Mouse (Mus musculus): ENCODE data around the gene Heatr1. TPM values are rescaled to one million over a fixed set of nuclear protein-coding genes. Genes with fewer than 3 reads are reported as not detected.
A peak's percentile ranks its signal among the peaks of the same experiment; 100 is the strongest.
"Not testable (repeated sequence)": the region's sequence is repeated elsewhere in the genome, so short reads cannot be mapped to it uniquely, and the experiment has no call there.

Gene Heatr1
- polyA plus RNA-seq, 3 experiments from 2014 or later: 22.9 to 36.1 (median 34.1) TPM

DNA sequence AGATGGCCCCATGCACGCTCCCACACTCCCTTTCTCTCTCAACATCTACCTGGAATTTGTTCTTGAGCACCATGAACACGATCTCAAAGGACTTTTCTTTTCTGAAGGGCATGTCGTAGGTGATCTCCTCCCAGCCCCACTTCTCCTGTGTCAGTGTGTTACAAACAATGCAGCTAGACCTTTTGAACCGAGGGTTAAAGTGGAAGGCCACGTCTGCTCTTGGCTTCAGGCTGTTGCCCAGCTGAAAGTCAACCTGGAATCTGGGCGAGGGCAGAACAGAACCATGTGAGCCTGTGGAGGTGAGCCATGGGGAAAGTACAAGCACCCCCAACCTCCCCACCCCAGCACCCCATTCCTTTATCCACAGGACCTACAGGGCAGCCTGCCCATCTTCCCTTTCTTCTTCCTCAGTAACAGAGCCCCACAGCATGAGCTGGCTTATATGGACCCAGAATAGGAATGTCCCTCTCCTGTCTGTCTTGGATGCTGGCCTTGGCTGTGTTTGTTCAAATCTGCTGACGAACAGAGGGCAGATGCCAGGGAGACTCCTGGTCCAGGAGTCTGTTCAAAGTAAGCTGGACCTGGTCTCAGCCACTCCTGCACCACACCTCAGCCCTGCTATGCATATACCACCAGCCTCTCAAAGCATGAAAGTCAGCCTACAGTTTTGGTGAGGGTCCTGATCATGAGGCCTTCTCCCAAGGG is 60.0 kb downstream of the Heatr1 start:
- ATAC-seq: no peak

DNA sequence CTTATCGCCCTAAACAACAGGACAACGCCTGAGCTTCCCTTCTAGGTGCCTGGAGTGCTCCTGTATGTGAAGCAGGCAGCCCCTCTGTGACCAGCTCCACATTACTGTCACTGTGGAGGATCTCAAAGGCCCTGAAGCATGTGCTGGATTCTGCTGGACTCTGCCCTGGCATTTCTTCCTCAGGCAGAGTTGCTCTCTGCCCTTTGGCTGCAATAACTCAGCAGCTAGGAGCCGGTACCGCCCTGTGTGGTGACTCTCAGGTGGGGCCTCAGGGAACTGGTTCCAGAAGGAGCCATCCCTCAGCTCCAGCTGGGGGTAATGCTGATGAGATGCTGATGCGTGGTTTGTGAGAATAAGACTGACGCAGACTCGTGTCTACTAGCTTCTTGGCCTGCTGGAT is 61.9 kb downstream of the Heatr1 start:
- ATAC-seq: no peak

DNA sequence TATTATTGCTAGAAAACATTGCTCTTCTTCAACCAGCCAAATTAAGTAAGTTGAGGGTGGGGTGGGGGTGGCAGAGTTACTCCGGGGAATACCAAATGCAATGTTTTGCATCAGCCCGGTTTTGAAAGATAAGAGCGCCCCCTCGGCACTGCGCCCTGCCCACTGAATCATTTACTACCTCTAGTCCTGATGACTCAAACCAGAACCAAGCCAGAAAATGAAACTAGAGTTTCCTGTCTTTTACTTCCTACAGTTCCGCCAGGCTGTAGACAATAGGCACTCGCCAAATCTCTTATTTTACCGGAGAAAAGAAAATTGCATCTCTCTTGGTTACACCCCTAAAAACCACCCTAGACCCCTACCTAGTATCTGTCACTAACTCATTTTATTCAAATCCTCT is 65.6 kb downstream of the Heatr1 start:
- ATAC-seq: peak; percentile 81

DNA sequence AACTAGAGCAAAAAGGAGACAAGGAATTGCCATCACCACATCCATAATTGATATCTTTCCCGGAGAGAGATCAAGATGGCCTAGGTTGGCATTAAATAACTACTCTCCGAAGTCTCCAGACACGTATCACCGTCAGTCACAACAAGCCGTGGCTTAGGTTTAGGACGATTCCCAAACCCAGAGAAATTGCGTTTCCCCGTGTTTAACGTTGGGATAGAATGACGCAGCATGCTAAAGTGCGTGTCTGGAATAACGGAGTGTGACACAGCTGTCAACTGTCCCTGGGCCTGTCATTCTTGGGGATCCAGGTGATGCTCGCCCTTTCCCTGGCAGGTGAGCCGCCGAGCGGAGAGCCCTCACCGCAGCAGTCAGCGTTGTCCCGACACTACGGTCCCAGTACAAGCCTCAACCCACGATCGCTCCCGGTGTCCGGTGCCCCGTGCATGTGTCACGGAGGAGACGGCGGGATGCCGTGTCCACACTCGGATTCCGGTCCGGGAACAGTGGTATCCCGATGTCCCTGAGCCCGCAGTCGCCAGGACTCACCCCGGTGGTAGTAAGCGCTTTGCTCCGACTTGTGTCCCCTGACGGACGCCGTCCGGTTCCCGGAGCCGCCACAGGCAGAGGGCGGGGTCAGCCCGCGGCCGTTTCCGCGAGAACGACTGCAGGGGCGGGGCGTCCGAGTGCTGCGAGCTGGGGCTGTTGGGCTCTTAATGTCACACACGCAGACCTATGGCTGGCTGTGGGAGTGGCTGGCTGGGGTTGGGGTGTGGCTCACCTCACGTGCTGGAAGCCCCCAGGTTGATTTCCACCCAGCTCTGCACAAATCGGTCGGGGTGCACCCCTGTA is 66.3 kb downstream of the Heatr1 start:
- peak; percentile 84 for ATAC-seq

DNA sequence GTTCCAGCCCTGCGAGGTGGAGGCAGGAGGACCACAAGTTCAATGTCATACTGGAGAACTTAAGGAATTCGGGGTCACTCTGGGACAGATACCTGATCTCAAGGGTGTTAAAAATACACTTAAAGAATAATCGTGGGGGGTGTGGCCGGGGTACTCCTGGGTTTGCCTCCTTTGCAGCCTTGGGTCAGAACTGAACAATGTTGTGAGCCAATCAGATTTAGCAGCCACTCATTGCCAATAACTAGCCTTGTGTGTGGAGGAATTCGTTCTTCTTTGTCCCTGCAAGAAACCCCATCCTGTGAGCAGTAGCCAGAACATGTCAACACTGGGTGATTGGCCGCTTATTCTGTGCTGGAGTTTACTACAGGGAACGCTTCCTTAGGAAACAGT is 66.9 kb downstream of the Heatr1 start:
- ATAC-seq: no peak

DNA sequence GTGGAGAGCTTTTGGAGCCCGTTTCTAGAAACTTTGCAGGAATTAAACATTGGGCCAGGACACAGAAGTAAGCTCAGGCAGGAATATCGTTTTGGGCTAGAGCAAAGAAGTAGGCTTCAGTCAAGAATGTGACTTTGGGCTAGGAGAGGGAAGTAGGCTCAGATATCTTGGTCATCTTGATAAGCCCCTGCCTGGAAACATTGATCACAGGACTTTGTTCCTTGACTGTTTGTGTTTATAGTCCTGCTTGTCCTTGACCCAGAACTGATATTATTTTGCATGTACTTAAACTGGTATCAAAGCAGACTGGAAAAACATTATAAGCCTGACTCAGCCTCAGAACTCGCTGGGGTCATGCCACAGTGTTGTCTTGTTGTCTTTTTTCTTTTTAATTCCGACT is 67.8 kb downstream of the Heatr1 start:
- ATAC-seq: no peak

DNA sequence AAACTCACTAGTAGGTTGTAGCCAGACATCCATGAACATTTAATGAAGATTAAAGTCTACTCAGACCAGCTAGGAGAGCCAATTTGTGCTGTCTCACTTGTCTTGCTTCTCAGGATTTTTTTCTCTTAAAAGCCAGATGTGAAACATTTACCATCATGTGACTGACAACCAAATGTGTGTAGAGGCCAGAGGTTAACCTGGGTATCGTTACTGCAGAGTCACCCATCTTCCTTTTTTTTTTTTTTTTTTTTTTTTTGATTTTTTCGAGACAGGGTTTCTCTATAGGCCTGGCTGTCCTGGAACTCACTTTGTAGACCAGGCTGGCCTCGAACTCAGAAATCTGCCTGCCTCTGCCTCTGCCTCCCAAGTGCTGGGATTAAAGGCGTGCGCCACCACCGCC is 69.3 kb downstream of the Heatr1 start:
- ATAC-seq: not testable (repeated sequence)

DNA sequence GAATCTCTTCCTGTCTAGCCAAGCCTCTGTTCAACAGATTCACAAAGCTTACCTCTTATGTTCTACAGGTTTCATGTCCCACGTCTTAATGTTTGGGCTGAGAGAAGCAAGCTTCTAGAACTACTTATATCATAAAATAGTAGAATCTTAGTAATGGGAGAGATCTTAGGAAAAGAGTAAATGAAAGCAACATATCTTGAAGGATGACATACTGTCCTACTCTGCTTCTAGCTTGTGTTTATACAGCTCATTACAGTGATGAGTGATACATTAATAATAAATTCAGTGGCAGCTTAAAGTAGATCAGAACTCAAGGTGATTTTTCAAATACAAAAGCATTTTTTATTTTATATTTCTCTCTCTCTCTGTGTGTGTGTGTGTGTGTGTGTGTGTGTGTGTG is 70.0 kb downstream of the Heatr1 start, which contains the start of gene Lgals8:
Gene Lgals8 (minus strand): TSS at position 101 of the 400 bp plus-strand sequence.
- ATAC-seq: no peak

DNA sequence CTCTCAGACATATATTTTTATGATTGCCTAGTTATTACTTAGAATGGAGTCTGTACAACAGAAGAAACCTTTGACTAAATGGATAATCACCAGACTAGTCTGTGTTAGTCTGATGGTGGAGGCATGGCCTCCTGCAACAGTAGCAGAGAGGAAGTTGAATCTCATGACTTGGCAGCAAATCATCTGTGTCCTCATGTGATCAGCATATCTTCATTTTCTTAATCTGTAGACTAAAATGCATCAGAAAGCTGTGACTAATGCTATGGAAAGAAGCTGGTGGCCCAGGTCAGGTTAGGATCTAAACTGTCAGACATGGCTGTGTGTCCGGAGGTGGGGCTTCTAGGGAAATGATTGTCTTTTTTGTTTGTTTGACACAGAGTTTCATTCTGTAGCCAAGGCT is 73.7 kb downstream of the Heatr1 start:
- peak; percentile 76 for ATAC-seq

DNA sequence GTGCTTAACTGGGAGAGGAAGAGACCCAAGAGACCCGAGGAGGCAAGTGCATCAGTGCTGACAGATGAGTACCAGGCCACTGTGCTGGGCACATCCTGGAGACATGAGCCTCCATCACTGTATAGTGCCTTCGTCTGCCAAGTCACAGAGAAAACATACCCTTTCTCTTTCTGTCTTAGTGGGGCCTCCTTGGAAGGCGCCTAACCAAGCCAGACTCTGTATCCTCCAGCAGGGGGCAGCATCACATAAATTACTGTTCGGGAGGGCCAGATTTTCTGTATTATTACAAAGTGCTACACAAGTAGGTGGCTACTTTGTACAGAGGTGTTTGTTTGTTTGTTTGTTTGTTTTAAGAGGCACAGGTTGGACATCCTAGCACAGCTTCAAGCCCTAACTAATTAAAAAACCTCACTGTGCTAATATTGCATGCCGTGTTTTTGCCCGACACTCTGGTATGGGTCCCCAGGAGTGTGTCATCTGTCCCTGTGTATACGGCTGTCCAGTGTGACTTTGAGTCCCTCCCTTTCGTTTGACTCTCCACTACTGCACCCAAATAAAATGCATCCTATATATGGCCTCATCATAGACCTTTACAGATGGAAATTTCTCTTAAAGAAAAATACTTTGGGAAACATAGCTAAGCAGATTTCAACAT is 79.0 kb downstream of the Heatr1 start:
- peak; percentile 88 for ATAC-seq

DNA sequence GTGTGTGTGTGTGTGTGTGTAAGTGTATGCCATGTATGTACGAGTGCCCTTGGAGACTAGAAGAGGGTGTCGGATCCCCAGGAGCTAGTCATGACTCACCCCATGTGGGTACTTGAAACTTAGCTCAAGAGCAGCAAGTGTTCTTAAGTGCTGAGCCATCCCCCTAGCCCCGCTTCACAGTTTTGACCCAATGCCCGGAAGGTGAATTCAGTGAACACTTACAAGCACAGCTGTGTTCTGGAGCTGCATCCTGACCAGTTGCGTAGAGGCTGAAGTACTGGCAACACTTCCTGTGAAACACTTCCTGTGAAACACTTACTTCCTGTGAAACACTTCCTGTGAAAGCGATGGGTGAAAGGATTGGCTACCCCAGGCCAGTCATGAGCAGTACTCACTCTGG is 80.4 kb downstream of the Heatr1 start:
- ATAC-seq: peak; percentile 63

DNA sequence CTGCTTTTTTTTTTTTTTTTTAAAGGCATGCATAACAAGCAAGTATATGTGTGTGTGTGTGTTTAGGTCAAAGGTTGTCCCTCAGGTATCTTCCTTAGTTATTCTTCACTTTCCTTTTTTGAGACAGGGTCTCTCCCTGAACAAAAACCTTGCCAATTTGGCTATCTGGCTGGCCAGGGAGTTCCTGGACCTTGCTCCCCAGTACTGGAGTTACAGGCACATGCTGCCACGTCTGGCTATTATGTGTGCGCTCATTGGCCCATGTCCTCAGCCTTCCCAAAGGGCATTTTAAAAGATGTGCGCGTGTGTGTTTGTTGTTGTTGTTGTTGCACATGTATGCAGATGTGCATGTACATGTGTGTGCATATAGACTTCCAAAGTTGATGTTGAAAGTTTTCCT is 82.1 kb downstream of the Heatr1 start:
- no peak for ATAC-seq

DNA sequence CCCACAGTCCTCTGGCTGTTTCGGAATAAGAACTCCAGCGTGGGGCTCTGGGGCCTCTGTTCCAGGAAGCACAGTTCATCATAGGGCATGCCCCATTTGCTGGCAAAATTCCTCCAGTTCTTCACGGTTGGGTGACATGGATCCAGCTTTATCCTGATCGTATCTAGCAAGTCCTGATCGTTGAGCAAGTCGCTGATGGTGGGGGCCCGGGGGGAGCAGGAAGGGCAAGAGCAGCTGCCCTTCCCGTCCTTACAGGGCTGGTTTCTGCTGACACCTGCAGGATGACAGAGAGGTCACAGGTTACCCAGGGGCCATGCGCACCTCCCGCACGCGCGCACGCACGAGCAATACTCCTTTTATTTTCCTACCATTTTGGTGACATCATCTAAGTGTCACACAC is 83.5 kb downstream of the Heatr1 start:
- no peak for ATAC-seq

DNA sequence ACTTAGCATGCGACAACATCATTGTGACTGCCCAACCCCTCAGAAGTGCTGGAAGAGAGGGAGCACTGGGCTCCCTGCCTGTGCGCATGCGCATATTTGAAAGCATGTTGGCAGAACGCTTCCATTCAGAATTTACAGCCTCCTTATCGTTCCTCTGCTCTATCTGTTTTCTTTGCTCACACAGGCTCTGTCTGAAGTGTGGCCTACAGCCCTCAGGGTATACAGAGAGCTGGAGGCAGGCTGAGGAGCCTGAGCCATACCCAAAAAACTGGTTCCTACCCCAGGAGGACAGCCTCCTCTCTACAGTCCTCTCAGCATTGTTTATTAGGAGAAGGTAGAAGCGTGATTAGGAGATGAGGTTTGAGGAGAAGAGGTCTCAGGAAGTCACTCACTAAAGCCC is 85.0 kb downstream of the Heatr1 start:
- ATAC-seq: no peak

DNA sequence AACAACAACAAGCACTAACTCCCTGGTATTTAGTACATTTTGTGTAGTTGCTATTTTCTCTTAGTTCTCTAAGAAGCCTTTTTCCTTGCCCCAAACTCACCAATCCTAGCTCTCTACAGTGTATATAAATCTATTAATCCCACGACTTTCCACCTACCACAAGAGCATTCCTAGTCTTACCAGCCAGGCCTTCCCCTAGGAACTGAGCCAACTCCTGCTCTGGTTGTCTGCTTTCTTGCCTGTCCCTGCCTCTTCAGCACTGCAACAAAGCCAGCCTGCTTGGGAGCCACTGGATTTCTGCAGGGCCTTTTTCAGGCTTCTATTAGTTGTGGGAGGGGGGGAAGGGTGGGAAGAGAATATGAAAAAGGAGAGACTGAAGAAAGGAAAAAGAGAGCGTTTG is 90.4 kb downstream of the Heatr1 start:
- no peak for ATAC-seq

DNA sequence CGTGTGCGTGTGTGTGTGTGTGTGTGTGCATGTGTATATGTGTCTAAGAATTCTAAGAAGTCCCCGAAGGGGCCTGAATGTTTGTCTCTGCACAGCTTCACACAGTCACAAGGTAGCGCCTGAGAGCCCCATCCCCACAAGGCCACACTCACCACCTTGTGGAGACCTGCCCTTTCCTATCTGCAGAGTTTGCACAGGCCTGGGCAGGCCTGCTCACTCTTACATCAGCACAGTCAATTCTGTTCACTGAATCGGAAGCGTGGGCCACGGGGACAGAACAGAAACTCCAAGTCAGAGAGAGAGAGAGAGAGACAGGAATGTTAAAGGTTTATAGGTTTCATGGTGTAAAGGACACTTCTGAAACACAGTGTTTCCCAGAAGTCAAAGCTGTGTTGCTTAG is 90.8 kb downstream of the Heatr1 start:
- no peak for ATAC-seq

Other genes starting within 250 kb of the Heatr1 start
- gene Mtr, start 136.9 kb upstream of the Heatr1 start, polyA plus RNA-seq (2017; shearing (Covaris generic)): 10 to 100 TPM; 17.2 to 24.3 (median 20.9) TPM
- gene Actn2, start 54.3 kb upstream of the Heatr1 start, polyA plus RNA-seq (2017; shearing (Covaris generic)): 10 to 100 TPM in 1 of 3 experiments, 1 to 10 TPM in 2; 2.5 to 36.2 (median 6.1) TPM
- gene Lgals8, start 69.9 kb downstream of the Heatr1 start, polyA plus RNA-seq (2017; shearing (Covaris generic)): 100 to 1,000 TPM in 2 of 3 experiments, 10 to 100 TPM in 1; 93.5 to 129 (median 100) TPM
- gene Edaradd, start 125.4 kb downstream of the Heatr1 start, polyA plus RNA-seq (2017; shearing (Covaris generic)): 1 to 10 TPM in 2 of 3 experiments, under 1 TPM in 1; 0.71 to 2.1 (median 1.3) TPM
- 1 to 10 TPM; 5.8 to 8.2 (median 7.1) TPM for gene Ero1lb, start 170.8 kb downstream of the Heatr1 start, polyA plus RNA-seq (2017; shearing (Covaris generic))

All from inflammation-experienced regulatory T-cells, adult 6 months (primary cell).